Mouse (Mus musculus) midbrain, embryonic 15.5 days (tissue): ENCODE data around the gene Magi1. TPM values are rescaled to one million over a fixed set of nuclear protein-coding genes. Genes with fewer than 3 reads are reported as not detected.

Experiments used
- ATAC-seq: fragments of 200-750 bp; cut with Nextera tagmentation; replicated peaks from 2 replicates; pipeline ENCODE4 v1.8.0; 2017; ENCODE audit warnings: moderate TSS enrichment
- H3K27ac ChIP-seq: fragments of 300-500 bp; sonication (generic); 2 replicates; pipeline ENCODE4 v1.5.1; 2015; ENCODE audit warnings: mild to moderate bottlenecking, inconsistent platforms
- H3K27me3 ChIP-seq: fragments of 300-500 bp; sonication (generic); replicated peaks from 2 replicates; pipeline ENCODE4 v1.6.1; 2015; ENCODE audit warnings: inconsistent platforms
- H3K36me3 ChIP-seq: fragments of 300-500 bp; sonication (generic); replicated peaks from 2 replicates; pipeline ENCODE4 v1.6.1; 2015; ENCODE audit warnings: inconsistent platforms
- H3K4me1 ChIP-seq: fragments of 300-500 bp; sonication (generic); 2 replicates; pipeline ENCODE4 v1.6.1; 2015; ENCODE audit warnings: inconsistent platforms
- H3K4me2 ChIP-seq: fragments of 300-500 bp; sonication (generic); 2 replicates; pipeline ENCODE4 v1.6.1; 2015; ENCODE audit warnings: inconsistent platforms, mild to moderate bottlenecking, moderate library complexity
- H3K4me3 ChIP-seq: fragments of 300-500 bp; sonication (generic); 2 replicates; pipeline ENCODE4 v1.5.1; 2015; ENCODE audit warnings: mild to moderate bottlenecking, inconsistent platforms
- H3K9ac ChIP-seq: fragments of 300-500 bp; sonication (generic); 2 replicates; pipeline ENCODE4 v1.6.1; 2015; ENCODE audit warnings: mild to moderate bottlenecking, inconsistent platforms
- H3K9me3 ChIP-seq: fragments of 300-500 bp; sonication (generic); 2 replicates; pipeline ENCODE4 v1.6.1; 2016; ENCODE audit warnings: inconsistent platforms
- WGBS: fragments of 180-500 bp; shearing (Covaris S2); methylation state at CpG from one replicate; pipeline ENCODE4 v1.1.7; 2015; ENCODE audit warnings: mixed read lengths; 5-methylcytosine and 5-hydroxymethylcytosine counted together
- polyA plus RNA-seq: library from polyadenylated mRNA; unstranded; fragments of >200 nt; fragmentation: Nextera tagmentation; extraction: Ambion mirVana; gene quantifications from 2 replicates; pipeline ENCODE4 v1.2.1, GENCODE M21; 2015

Magi1 gene
- polyA plus RNA-seq, 1 experiment from 2014 or later: 38.2 TPM

DNA sequence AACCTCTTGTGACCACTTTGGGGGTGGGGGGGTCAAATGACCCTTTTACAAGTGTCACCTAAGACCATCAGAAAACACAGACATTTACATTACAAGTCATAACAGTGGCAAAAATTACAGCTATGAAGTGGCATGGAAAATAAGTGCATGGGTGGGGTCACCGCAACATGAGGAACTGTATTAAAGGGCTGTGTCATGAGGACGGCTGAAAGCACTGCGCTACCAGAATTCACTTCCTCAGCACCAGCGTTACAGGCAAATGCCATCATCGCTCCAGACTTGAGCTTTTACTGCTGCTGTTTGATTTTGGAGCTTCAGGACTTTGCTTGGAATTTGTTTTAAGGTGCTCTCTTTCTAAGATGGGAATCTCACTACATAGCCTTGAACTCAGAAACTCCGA, 62.0 kb downstream of the Magi1 start:
- WGBS: 91% methylated on average over 6 of the region's 6 CpGs
- no peaks in the 10 kb centered on the region for H3K36me3 ChIP-seq
- ATAC-seq: no peak
- H3K4me1 ChIP-seq: no peaks in the 10 kb centered on the region
- no peaks in the 10 kb centered on the region for H3K27me3 ChIP-seq
- no peak overlapping the region for H3K27ac ChIP-seq
- no peak overlapping the region for H3K4me2 ChIP-seq
- H3K9ac ChIP-seq: no peak overlapping the region
- no peak overlapping the region for H3K4me3 ChIP-seq
- H3K9me3 ChIP-seq: no peaks in the 10 kb centered on the region

DNA sequence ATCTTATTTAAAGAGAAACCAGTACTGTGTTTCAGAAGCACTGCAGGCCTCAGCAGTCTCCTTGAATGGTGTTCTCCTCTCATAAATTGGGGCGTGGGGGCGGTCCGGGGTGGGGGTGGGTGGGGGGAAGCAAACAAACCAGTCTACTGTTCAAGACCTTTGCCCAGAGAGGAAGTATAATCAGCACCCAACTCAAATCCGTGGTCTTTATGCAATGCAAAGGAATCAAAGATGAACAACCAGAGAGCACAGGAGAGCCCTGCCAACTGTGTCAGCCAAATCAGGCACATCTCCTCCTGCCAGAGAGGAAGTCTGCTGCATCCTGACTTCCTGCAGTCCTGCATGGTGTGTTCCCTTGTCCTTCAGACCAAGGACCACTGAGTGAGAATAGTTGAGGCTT, 65.6 kb downstream of the Magi1 start:
- Histone ChIP-seq H3K4me2 (no peak overlapping the region), H3K4me1 (0 out of 2 replicates have a peak, but pooled peaks cover 4% of the 10 kb centered on the region), H3K9me3 (no peaks in the 10 kb centered on the region), H3K27me3 (no peaks in the 10 kb centered on the region), H3K27ac (no peak overlapping the region), H3K4me3 (no peak overlapping the region), H3K36me3 (no peaks in the 10 kb centered on the region), H3K9ac (no peak overlapping the region)
- WGBS: 94% methylated on average over 4 of the region's 4 CpGs
- ATAC-seq: no peak

DNA sequence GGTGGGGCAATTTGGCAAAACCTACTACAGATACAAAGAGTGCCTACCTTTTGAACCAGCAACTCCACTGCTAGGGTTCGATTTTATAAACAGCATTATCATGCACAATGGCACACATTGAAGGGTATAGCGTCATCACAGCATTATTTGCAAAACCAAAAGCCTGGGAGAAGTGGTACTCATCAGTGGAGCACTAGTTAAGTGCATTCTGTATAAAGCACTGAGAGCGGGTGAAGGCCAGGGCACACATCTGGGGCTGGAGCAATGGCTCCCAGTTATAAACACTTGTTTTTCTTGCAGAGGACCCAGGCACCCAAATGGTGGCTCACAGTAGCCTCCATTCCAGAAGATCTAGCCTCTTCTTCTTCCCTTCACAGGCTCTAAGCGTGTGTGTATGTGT, 67.9 kb downstream of the Magi1 start:
- no peaks in the 10 kb centered on the region for H3K27me3 ChIP-seq
- no peaks in the 10 kb centered on the region for H3K36me3 ChIP-seq
- no peak for ATAC-seq
- no peak overlapping the region for H3K9ac ChIP-seq
- 0 out of 2 replicates have a peak, but pooled peaks cover 4% of the 10 kb centered on the region for H3K4me1 ChIP-seq
- no peak overlapping the region for H3K4me3 ChIP-seq
- no peak overlapping the region for H3K4me2 ChIP-seq
- H3K27ac ChIP-seq: no peak overlapping the region
- 84% methylated on average over 4 of the region's 4 CpGs for WGBS
- H3K9me3 ChIP-seq: no peaks in the 10 kb centered on the region

DNA sequence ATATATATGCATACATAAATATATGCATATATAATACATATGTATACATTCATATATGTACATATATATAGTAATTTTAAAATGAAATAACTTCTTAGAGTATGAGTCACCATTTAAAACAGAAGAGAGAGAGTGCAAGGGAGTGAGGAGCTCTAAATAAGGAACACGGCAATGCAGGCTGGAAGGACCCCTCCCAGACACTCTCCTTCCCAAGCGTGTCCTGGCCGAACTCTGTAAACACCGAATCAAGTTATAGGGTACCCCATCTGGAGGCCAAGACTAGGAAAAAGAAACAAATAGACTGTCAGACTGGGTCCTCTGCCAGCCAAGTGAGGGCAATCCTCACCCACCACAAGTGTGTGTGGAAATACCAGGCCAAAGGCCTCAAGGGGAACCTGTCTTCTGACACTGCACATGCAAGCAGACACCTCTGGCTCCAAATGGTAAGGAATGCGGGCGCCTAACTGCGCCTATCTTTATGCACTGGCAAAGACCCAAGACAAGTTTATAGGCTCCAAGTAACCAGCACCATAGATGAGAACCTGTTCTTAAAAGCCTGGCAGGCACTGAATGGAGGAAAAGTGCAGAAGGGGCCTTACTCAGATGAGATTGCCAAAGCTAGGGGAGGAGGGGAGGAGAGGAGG, 68.7 kb downstream of the Magi1 start:
- no peak overlapping the region for H3K4me2 ChIP-seq
- no peak overlapping the region for H3K4me3 ChIP-seq
- 0 out of 2 replicates have a peak, but pooled peaks cover 4% of the 10 kb centered on the region for H3K4me1 ChIP-seq
- no peak overlapping the region for H3K9ac ChIP-seq
- H3K9me3 ChIP-seq: no peaks in the 10 kb centered on the region
- WGBS: 89% methylated on average over 7 of the region's 7 CpGs
- H3K36me3 ChIP-seq: no peaks in the 10 kb centered on the region
- no peak overlapping the region for H3K27ac ChIP-seq
- ATAC-seq: no peak
- H3K27me3 ChIP-seq: no peaks in the 10 kb centered on the region

DNA sequence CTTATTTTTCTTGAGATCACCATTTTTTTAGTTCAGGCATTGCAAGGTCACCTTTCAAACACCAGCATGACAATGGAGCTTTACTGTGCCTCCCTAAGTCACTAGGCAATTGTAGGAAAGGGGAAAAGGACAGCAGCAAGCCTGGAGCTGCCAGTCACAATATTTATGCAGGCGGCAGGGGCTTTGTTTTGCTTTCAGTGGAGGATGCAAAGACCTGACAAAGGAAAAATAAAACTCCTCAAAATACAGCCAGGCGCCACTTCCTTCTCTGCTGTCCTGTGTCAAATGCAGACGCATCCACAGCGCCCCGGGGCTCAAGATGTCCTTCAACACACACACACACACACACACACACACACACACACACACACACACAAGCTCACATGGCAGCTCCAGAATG, 77.8 kb downstream of the Magi1 start:
- Histone ChIP-seq H3K9me3 (no peaks in the 10 kb centered on the region), H3K4me1 (no peaks in the 10 kb centered on the region; the same call in 1 of the 2 replicates), H3K4me3 (no peak overlapping the region), H3K9ac (no peak overlapping the region), H3K36me3 (no peaks in the 10 kb centered on the region), H3K27ac (no peak overlapping the region), H3K27me3 (no peaks in the 10 kb centered on the region), H3K4me2 (no peak overlapping the region)
- 13% methylated on average over 5 of the region's 5 CpGs for WGBS
- ATAC-seq: no peak

DNA sequence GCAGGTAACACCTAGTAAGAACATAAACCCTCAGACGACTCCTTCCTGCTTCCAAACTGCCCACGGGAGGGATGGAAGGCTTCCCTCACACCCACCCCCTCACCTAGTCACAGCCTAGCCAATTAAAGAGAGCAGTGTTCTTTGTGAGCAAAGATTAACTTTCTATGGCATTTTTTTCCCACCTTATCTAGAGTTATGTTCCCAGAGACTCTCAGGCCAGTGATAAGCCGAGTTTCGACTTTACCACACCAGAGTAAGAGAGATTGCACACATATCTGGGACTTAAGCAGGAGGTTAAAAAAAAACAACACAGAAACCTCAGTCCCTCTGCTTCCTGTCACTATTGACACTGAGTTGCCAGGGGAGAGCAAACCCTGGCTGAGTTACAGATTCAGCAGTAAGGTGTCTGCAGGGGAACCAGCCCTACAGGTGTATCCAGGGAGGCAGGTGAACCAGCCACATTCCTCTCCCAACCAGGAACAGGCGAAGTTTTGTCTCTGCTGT, 80.0 kb downstream of the Magi1 start:
- Histone ChIP-seq H3K4me1 (no peaks in the 10 kb centered on the region; the same call in 1 of the 2 replicates), H3K9ac (no peak overlapping the region), H3K4me2 (no peak overlapping the region), H3K36me3 (no peaks in the 10 kb centered on the region), H3K9me3 (no peaks in the 10 kb centered on the region), H3K4me3 (no peak overlapping the region), H3K27me3 (no peaks in the 10 kb centered on the region), H3K27ac (no peak overlapping the region)
- 71% methylated on average over 5 of the region's 5 CpGs for WGBS
- ATAC-seq: no peak

DNA sequence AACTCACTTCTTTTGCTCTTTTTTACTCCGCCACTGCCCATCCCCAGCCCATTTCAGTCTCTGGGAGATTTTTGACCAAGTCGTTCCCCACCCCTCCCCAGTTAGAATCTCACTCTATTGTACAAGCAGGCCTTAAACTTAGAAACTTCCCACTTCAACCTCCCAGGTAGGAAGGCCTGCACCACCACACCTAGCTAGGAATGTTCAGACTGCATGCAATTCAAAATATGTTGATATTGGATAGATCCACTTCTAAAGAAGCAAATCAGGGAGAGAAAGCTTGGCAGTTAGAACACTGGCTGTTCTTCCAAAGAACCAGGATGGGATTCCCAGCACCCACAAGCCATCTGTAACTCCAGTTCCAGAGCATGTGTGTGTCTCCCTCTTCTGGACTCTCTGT, 81.8 kb downstream of the Magi1 start:
- Histone ChIP-seq H3K4me1 (no peaks in the 10 kb centered on the region; the same call in 1 of the 2 replicates), H3K27ac (no peak overlapping the region), H3K36me3 (no peaks in the 10 kb centered on the region), H3K27me3 (no peaks in the 10 kb centered on the region), H3K9me3 (no peaks in the 10 kb centered on the region), H3K4me2 (no peak overlapping the region), H3K9ac (no peak overlapping the region), H3K4me3 (no peak overlapping the region)
- WGBS: 92% methylated on average over 2 of the region's 2 CpGs
- ATAC-seq: no peak

DNA sequence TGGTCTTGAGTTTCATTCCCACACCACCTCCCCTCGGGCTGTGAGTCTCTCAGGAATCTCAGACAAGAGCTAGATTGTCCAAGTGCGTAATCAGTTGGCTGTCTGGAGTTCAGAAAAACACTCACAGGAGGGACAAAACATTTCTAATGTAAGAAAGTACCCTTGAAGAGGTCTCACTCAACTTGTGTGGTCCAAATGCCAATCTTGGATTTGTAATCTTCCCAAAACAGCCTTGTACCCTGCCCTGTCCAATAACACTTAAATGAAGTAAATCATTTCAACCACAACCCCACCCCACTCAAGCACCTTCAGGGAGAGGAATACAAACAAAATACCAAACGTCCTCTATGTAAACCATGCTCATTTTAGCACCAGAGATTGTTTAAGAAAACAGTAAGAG, 82.8 kb downstream of the Magi1 start:
- H3K9ac ChIP-seq: no peak overlapping the region
- 62% methylated on average over 3 of the region's 3 CpGs for WGBS
- no peaks in the 10 kb centered on the region for H3K27me3 ChIP-seq
- no peaks in the 10 kb centered on the region for H3K9me3 ChIP-seq
- H3K27ac ChIP-seq: no peak overlapping the region
- H3K4me1 ChIP-seq: no peaks in the 10 kb centered on the region
- H3K4me2 ChIP-seq: no peak overlapping the region
- H3K4me3 ChIP-seq: no peak overlapping the region
- no peak for ATAC-seq
- no peaks in the 10 kb centered on the region for H3K36me3 ChIP-seq

DNA sequence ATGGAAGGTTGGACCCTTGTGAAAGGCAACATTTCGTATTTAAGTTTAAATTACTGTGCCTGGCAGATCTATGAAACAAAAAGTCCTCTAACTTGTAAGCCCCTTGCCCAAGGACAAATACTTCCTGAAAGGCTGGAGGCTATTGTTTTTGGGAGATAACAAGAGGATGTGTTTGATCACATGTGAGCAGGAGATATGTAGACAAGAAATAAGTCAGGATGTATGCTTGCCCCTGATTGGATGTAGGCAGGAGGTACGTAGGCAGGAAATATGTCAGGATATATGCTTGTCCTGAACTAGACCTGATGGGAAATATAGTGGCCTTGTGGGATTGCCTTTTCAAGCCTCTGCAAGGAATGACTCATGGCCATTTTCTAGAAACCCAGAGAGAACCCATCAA, 84.0 kb downstream of the Magi1 start:
- Histone ChIP-seq H3K36me3 (no peaks in the 10 kb centered on the region), H3K9me3 (no peaks in the 10 kb centered on the region), H3K4me2 (no peak overlapping the region), H3K27me3 (no peaks in the 10 kb centered on the region), H3K4me3 (no peak overlapping the region), H3K4me1 (no peaks in the 10 kb centered on the region), H3K9ac (no peak overlapping the region), H3K27ac (no peak overlapping the region)
- WGBS: 92% methylated on average over 2 of the region's 2 CpGs
- ATAC-seq: no peak

DNA sequence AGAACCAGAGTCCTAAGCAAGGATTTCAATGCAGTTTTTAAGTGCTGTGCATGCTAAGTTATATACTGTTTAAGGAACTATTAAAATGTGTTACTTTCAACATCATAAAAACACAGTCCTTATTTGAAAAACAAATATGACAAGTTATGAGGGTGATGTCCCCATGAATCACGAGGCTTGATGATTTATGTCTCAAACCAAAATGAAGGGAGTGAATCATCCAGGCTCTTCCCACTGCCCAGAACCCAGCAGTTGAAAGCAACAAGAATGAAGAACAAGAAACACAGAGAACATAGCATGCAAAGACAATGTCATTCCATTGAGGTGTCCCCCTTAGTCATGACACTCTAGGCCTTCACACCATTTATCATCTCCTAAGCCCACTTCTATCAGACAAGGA, 85.9 kb downstream of the Magi1 start:
- no peaks in the 10 kb centered on the region for H3K4me1 ChIP-seq
- H3K4me3 ChIP-seq: no peak overlapping the region
- no peaks in the 10 kb centered on the region for H3K27me3 ChIP-seq
- H3K4me2 ChIP-seq: no peak overlapping the region
- ATAC-seq: no peak
- no peak overlapping the region for H3K27ac ChIP-seq
- 98% methylated on average over 1 of the region's 1 CpGs for WGBS
- no peaks in the 10 kb centered on the region for H3K36me3 ChIP-seq
- no peak overlapping the region for H3K9ac ChIP-seq
- H3K9me3 ChIP-seq: no peaks in the 10 kb centered on the region

DNA sequence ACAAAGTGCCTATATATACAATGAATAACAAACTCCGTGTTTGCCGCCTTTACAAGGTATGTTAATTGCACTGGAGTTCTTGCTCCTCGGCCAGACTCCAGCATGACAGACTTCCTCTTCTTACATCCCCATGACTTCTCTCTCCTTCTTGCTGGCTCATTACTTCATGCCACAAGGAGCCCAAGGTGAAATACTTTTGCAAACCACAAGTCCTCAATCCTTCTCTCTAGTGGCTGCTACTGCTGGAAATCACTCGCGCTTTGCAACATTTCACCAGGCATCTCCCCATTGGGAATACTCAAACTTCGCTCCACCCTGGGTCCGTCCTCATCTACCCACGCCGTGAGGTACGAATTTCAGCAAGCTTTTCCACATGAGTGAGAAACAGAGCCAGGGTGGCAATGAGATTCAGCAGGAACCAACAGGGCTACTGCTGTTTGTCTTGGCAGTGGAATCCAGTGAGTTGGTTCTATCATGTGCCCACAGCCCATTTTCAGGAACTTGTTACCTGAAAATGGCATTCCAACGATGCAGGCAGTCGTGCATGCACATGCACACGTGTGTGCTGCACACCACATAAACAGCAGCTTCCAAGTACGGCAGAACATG, 88.3 kb downstream of the Magi1 start:
- H3K4me3 ChIP-seq: no peak overlapping the region
- H3K9me3 ChIP-seq: no peaks in the 10 kb centered on the region
- no peaks in the 10 kb centered on the region for H3K27me3 ChIP-seq
- H3K36me3 ChIP-seq: no peaks in the 10 kb centered on the region
- no peak for ATAC-seq
- no peaks in the 10 kb centered on the region for H3K4me1 ChIP-seq
- no peak overlapping the region for H3K27ac ChIP-seq
- no peak overlapping the region for H3K9ac ChIP-seq
- H3K4me2 ChIP-seq: no peak overlapping the region
- WGBS: 91% methylated on average over 14 of the region's 14 CpGs

DNA sequence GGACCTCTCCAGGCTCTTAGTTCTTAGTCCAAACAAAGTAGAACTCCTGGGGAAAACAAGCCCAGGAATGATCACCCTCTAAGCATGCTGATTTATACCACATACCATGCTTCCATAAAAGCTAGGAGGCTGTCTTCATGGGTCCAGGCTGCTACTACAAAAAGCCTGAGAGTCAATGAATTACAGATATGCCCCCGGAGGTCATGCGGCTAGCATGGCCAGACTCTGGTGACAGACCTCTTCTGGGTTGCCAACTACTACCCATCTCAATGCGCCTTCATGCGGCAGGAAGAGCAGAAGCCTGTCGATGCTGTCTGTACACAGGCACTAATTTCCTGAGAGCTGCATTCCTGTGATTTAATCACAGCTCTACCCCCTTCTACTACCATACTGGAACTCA, 92.9 kb downstream of the Magi1 start:
- H3K9me3 ChIP-seq: no peaks in the 10 kb centered on the region
- 91% methylated on average over 5 of the region's 5 CpGs for WGBS

DNA sequence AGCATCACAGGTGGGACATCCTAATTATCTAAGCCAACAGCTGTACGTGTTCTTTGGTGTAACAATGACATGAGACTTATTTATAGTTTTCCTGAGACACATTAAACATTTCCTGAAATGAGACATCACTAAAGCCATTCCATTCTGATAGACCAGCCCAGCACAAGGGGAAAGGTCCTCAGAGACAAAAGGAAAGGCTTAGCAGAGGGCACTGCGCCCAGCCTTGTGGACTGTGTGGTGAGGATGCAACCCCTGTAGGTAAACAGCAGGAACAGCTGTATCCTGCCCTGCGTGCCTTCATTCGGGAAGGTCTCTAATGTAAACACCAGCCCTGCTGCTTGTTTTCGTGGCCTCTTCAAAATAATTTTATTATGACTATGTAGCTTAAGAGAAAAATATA, 94.3 kb downstream of the Magi1 start:
- H3K27me3 ChIP-seq: no peaks in the 10 kb centered on the region
- H3K9ac ChIP-seq: no peak overlapping the region
- no peaks in the 10 kb centered on the region for H3K9me3 ChIP-seq
- no peak overlapping the region for H3K27ac ChIP-seq
- no peak for ATAC-seq
- no peak overlapping the region for H3K4me3 ChIP-seq
- WGBS: 69% methylated on average over 5 of the region's 5 CpGs
- no peak overlapping the region for H3K4me2 ChIP-seq
- H3K36me3 ChIP-seq: no peaks in the 10 kb centered on the region
- H3K4me1 ChIP-seq: no peaks in the 10 kb centered on the region

More for the DNA sequence above, 92.9 kb downstream of the Magi1 start:
- no peaks in the 10 kb centered on the region for H3K36me3 ChIP-seq
- H3K27ac ChIP-seq: no peak overlapping the region
- no peak overlapping the region for H3K4me3 ChIP-seq
- no peak for ATAC-seq
- H3K27me3 ChIP-seq: no peaks in the 10 kb centered on the region
- no peak overlapping the region for H3K9ac ChIP-seq
- H3K4me1 ChIP-seq: no peaks in the 10 kb centered on the region
- no peak overlapping the region for H3K4me2 ChIP-seq
